Mouse (Mus musculus): ENCODE data around the gene Cyp2j8.
"Not testable (repeated sequence)": the region's sequence is repeated elsewhere in the genome, so short reads cannot be mapped to it uniquely, and the experiment has no call there.

Cyp2j8 gene

DNA sequence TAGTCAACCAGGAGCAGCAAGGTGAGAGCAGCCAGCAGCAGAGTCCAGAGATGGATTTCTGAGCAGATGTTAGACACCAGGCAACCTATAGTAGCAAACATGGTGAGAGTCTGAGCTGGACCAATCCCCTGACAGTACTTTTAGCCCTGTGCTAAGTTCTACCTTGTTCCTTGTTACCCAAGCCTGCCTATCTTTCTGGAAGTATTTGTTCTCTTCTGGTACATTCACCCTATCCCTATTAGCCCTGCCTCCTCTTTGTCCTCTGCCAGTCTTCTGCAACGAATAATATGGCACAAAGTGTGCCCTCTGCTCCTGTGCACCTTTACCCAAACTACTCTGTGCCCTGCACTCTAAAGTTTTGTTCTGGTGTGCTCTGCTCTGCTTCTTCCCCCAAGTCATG lies at the start of gene Cyp2j8:
Gene Cyp2j8, minus strand, starts transcription at position 101 of the 400 bp plus-strand sequence.
- CTCF ChIA-PET = no interaction called here

DNA sequence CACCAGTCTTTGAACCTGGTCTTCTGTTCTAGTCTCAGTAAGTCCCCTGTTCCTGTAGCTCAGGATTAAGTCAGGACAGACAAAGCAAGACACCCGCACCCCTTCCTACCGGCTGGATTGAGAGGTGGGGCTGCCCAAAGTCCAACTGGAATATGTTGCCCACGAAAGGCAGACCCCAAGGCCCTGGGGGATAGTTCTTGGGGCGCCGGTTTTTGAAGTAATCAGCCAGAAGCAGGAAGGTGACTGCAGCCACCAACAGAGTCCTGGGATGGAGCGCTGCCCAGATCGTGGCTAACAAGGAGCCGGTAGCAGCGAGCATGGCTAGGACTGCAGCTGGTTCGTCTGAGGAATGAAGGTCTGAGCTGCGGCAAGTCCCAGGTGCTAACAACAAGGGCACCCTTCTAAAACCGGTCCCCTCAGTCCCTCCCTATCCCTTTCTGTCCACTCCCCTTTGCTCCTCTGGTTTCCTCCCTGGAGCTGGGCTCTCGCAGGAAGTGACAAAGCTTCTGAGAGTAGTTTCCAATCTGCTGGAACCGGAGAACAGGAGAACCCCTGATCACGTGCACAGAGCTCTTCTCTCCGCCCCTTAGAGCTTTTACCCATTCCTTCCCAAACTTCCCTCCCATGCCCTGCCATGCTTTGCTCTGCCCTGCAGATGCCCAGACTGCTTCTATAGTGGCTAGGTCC lies 46.1 kb upstream of the Cyp2j8 start, which contains the start of gene Cyp2j6:
Gene Cyp2j6, minus strand, starts transcription at position 529 of the 687 bp plus-strand sequence.
- CTCF ChIA-PET = no interaction called here

DNA sequence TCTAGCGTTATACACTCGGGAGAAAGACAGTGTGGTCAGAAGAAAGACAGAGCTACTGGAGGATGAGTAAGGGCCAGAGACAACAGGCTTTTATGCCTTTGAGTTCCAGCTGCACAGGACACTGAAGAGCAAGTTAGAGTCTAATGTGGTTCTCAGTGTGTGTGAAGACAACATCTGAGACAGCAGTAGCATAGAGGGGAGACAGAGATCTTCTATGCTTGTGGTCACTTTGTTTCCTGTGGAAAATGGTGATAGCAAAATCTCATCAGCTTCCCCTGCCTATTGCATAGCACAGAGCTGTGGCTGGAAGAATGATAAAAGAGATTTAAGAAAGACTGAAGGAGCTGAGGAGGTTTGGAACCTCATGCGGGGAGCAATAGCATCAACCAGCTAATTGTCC lies 44.4 kb upstream of the Cyp2j8 start:
- CTCF ChIA-PET = no interaction called here

DNA sequence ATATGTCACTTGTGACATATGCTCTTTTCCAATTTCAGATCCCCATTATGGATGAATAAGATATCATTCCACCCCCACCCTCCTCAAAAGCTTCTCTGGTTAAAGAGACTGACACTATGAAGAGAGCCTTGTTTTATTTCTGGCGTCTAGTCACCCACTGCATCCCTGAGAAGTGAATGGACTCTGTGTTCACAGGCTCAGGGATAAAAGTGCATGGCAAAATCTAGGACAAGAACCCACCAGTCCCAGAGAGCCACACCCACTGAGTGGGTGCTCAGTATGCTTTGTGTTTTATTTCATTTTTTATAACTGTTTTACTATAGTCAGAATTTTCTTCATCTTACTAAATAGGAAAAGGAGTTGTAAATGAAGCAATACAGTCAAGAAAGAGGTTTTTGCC lies 38.8 kb upstream of the Cyp2j8 start:
- CTCF ChIA-PET = no interaction called here

DNA sequence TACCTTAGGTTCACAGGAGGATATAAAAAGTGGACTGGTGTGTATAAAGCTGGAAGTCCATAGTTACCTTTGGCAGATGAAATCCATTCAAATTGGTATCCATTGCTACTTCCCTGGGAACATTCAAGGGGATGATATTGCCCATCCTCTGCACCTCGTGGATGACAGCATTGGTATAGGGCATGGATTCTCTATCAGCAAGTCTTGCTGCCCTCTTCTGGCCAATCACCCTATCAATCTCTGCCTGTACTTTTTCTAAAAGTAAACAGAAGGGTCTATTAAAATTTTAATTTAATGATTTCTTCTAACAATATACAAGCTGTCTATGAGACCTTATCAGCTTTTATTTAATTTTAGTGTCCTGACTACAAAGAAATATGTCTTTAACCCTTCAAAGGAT lies 18.6 kb upstream of the Cyp2j8 start:
- CTCF ChIA-PET = no interaction called here

DNA sequence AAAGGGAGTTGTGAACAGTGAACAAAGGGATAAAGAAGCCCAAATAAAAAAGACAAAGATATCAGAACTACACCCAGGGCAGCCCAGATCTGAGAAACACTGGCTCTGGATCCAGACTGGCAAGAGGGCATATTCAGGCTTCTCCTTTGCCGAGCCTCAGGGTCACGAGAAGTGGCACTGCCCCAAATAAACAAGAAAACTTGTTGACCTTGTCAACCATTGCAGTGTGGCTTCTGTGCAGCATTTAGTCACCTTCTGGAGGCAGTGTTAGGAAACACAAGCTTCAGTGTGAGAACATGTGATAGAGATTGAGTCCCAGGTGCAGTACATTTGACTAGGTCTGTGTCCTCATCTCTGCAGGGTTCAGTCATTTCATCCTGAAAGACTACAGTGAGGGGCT lies 15.1 kb upstream of the Cyp2j8 start:
- CTCF ChIA-PET = no interaction called here

DNA sequence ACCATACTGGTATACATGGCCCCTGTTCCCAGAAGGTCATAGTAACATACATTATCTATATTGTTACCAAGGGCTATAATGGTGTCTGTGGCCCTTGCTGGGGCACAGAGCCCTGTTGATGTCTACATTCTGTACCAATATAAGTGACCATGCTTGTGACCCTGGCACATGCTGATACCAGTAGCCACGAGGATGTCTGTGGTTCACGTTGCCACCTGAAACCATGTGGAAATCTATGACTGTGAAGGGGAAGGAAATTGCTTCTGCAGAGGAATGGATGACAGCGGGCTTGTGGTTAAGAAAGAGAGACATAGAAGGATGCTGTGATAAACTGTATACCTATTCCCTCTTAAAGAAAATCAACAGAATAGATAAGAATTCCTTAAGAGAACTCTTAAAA lies 2.9 kb upstream of the Cyp2j8 start:
- CTCF ChIA-PET = no interaction called here

DNA sequence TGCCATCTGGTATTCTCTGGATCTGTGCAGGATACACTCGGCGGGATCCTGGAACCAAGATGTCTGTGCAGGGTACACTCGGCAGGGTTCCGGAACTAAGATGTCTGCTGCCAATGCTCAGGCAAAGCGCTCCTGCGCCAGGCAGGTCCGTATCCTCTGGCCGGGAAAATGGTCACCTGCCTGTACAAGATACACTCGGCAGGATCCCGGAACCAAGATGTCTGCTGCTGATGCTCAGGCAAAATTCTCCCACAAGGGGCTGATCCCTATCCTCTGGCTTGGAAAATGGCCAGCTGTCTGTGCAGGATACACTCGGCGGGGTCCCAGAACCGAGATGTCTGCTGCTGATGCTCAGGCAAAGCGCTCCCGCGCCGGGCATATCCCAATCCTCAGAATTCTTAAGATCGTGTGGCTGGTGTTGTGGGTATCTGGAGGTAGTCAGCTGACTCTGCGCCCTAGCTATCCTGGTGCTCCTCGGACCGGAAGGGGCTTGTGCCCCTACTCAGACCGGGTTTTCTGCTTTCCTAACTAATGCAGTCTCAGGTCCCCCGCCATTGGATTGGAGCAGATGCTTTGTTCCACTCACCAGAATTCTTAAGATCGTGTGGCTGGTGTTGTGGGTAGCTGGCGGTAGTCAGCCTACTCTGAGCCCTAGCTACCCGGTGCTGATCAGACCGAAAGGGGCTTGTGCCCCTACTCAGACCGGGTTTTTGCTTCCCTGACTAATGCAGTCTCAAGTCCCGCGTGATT lies 43.7 kb downstream of the Cyp2j8 start:
- CTCF ChIA-PET = not testable (repeated sequence)
